Mouse (Mus musculus) heart, postnatal 36 days (tissue): ENCODE results near the gene Pdxp. TPM values are rescaled to one million over a fixed set of nuclear protein-coding genes. Genes with fewer than 3 reads are reported as not detected.

Source experiments
- DNase-seq, 2 experiments: peaks; one replicate each; pipeline ENCODE4 v3.0.0; 2021 to 2022
- intact Hi-C: fragments of 180-260 bp; cut with DNase I; formaldehyde crosslinking; loops from one replicate; pipeline ENCODE4 v1.15.1; 2025
- total RNA-seq, 2 experiments: library from RNA; stranded (reverse); gene quantifications; 2 replicates each; pipeline ENCODE4 v1.2.3; 2021

The Pdxp gene
- total RNA-seq, 2 experiments from 2014 or later: 0.60 to 0.78 TPM

- intact Hi-C loops: no loop called here
- DNase-seq: peak; percentile 89
These were observed 12.6 kb downstream of the Pdxp start, which contains the start of gene Lgals1 for GRCm38 (mm10) chr15:78926021-78926919. Gene Lgals1, plus strand, starts transcription at chr15:78926725.

- intact Hi-C loops: no loop called here
These were observed 13.5 kb downstream of the Pdxp start for GRCm38 (mm10) chr15:78927021-78927787.

GRCm38 (mm10) chr15:78927788-78928457, 14.2 kb downstream of the Pdxp start:
- peak; percentile 68 to 69 for DNase-seq
- intact Hi-C loops: no loop called here

More at GRCm38 (mm10) chr15:78927021-78927787, 13.5 kb downstream of the Pdxp start:
- peak; percentile 44 to 54 for DNase-seq

- DNase-seq: no peak
- intact Hi-C loops: no loop called here
These were observed 14.8 kb downstream of the Pdxp start for GRCm38 (mm10) chr15:78928539-78928938.

GRCm38 (mm10) chr15:78930192-78930706, 16.5 kb downstream of the Pdxp start:
- DNase-seq: no peak
- intact Hi-C loops: no loop called here

GRCm38 (mm10) chr15:78930801-78931426, 17.2 kb downstream of the Pdxp start:
- no peak for DNase-seq
- intact Hi-C loops: loop anchor here (1.0 kb wide), 1 partner anchor 16 kb away; no protein-coding TSS in a partner anchor

GRCm38 (mm10) chr15:78931577-78931976, 17.9 kb downstream of the Pdxp start:
- intact Hi-C loops: loop anchor here (1.0 kb wide), 1 partner anchor 16 kb away; no protein-coding TSS in a partner anchor
- DNase-seq: peak; percentile 57 to 70

GRCm38 (mm10) chr15:78934784-78935320, 21.1 kb downstream of the Pdxp start, which contains the start of gene Nol12:
Gene Nol12, plus strand, starts transcription at chr15:78934933.
- intact Hi-C loops: loop anchor here (2.0 kb wide), 1 partner anchor 58 kb away; the partner anchor contains the start of gene Gga1
- peak; percentile 85 to 87 for DNase-seq

- intact Hi-C loops: no loop called here
- DNase-seq: no peak
These were observed 22.7 kb downstream of the Pdxp start for GRCm38 (mm10) chr15:78936403-78936802.

- intact Hi-C loops: no loop called here
- DNase-seq: no peak
These were observed 23.6 kb downstream of the Pdxp start for GRCm38 (mm10) chr15:78937311-78937710.

GRCm38 (mm10) chr15:78937963-78938362, 24.2 kb downstream of the Pdxp start:
- no peak for DNase-seq
- intact Hi-C loops: no loop called here

- intact Hi-C loops: loop anchor here (5.0 kb wide), 1 partner anchor 38 kb away; no protein-coding TSS in a partner anchor
- DNase-seq: no peak
These were observed 26.6 kb downstream of the Pdxp start for GRCm38 (mm10) chr15:78940325-78940724.

GRCm38 (mm10) chr15:78942663-78943062, 28.9 kb downstream of the Pdxp start:
- intact Hi-C loops: loop anchor here (1.0 to 5.0 kb wide), 2 partner anchors 27 to 40 kb away; no protein-coding TSS in a partner anchor
- DNase-seq: peak; percentile 86 to 87

GRCm38 (mm10) chr15:78946232-78946631, 32.5 kb downstream of the Pdxp start:
- intact Hi-C loops: no loop called here
- no peak for DNase-seq

- intact Hi-C loops: no loop called here
- peak; percentile 81 to 82 for DNase-seq
These were observed 33.9 kb downstream of the Pdxp start, which contains the start of gene Triobp for GRCm38 (mm10) chr15:78947657-78948056. Gene Triobp, plus strand, starts transcription at chr15:78947724.

- intact Hi-C loops: no loop called here
- no peak for DNase-seq
These were observed 34.5 kb downstream of the Pdxp start for GRCm38 (mm10) chr15:78948152-78948725.

GRCm38 (mm10) chr15:78948883-78949282, 35.2 kb downstream of the Pdxp start:
- intact Hi-C loops: no loop called here
- DNase-seq: no peak

- intact Hi-C loops: no loop called here
- no peak for DNase-seq
These were observed 41.9 kb downstream of the Pdxp start for GRCm38 (mm10) chr15:78955663-78956062.

GRCm38 (mm10) chr15:78956351-78956750, 42.6 kb downstream of the Pdxp start:
- intact Hi-C loops: no loop called here
- DNase-seq: no peak
